Comparison of ENCODE assay signal across 8 mouse cellular contexts in genomic region chr8:106682971-106683668, GRCm38 (mm10). TPM values are rescaled to one million over a fixed set of nuclear protein-coding genes. Genes with fewer than 3 reads are reported as not detected.
DNase-seq lines count a peak whose midpoint lies in the region; ATAC-seq and TF ChIP-seq lines count a peak whose summit lies in the region.

Gene Tango6, plus strand, starts transcription at chr8:106683068.

- no peaks in the 10 kb centered on the region for H3K4me1 ChIP-seq in forebrain, embryonic 15.5 days
- H3K4me1 ChIP-seq in lung, embryonic 14.5 days (ENCODE audit: insufficient read depth) = no peaks in the 10 kb centered on the region
- 0 out of 2 replicates have a peak, but pooled peaks cover 2% of the 10 kb centered on the region for H3K4me1 ChIP-seq in olfactory bulb, adult 2 months (ENCODE audit: control insufficient read depth, insufficient read depth, low read length)
- peaks cover 5% of the 10 kb centered on the region for H3K4me1 ChIP-seq in thymus, adult 2 months (replicated peaks; ENCODE audit: control insufficient read depth, insufficient read depth, low read length)

- WGBS in forebrain, embryonic 15.5 days = under 1% methylated on average over 50 of the region's 50 CpGs
- WGBS in lung, embryonic 14.5 days = under 1% methylated on average over 50 of the region's 50 CpGs
- WGBS in olfactory bulb, adult 2 months = under 1% methylated on average over 50 of the region's 50 CpGs
- under 1% methylated on average over 50 of the region's 50 CpGs for WGBS in thymus, adult 2 months

- peak; percentile 92 for DNase-seq in ES-CJ7 (ENCODE audit: low read depth, low spot score)
- peak; percentile 86 for DNase-seq in cerebellum, adult 11 months
- peak; percentile 75 for DNase-seq in heart, postnatal 25 days (ENCODE audit: low spot score)
- DNase-seq in layer of hippocampus, adult 2 months (ENCODE audit: low spot score in 2 of 2) = peak; percentile 91 to 93
- peak; percentile 95 for DNase-seq in lung, embryonic 14.5 days
- peak; percentile 92 for DNase-seq in thymus, adult 2 months

- H3K27ac ChIP-seq in forebrain, embryonic 15.5 days (replicated peaks) = peak within 1 kb of the TSS; percentile 93
- peak within 1 kb of the TSS; percentile 91 for H3K27ac ChIP-seq in layer of hippocampus, adult 2 months
- peak within 1 kb of the TSS; percentile 90 for H3K27ac ChIP-seq in lung, embryonic 14.5 days (ENCODE audit: low read depth)
- peak within 1 kb of the TSS; percentile 10; the same call in 1 of the 2 replicates for H3K27ac ChIP-seq in olfactory bulb, adult 2 months (ENCODE audit: insufficient read depth, low read depth, low read length)
- 0 out of 2 replicates have a peak within 1 kb of the TSS, but pooled peaks have one; percentile 10 for H3K27ac ChIP-seq in thymus, adult 2 months (ENCODE audit: control insufficient read depth, insufficient read depth, low read length)

- no peaks in the 10 kb centered on the region for H3K36me3 ChIP-seq in forebrain, embryonic 15.5 days
- H3K36me3 ChIP-seq in lung, embryonic 14.5 days (ENCODE audit: insufficient read depth) = no peaks in the 10 kb centered on the region
- H3K36me3 ChIP-seq in thymus, adult 2 months (ENCODE audit: control insufficient read depth, insufficient read depth, low read length) = no peaks in the 10 kb centered on the region

- no peaks in the 10 kb centered on the region for H3K9me3 ChIP-seq in forebrain, embryonic 15.5 days
- no peaks in the 10 kb centered on the region for H3K9me3 ChIP-seq in lung, embryonic 14.5 days (ENCODE audit: low read depth, low read length)

- peak within 1 kb of the TSS; percentile 61 for H3K4me2 ChIP-seq in forebrain, embryonic 15.5 days (replicated peaks)
- peak within 1 kb of the TSS; percentile 54 for H3K4me2 ChIP-seq in lung, embryonic 14.5 days

- intact Hi-C loops in heart, postnatal 25 days (cut with DNase I) = no loop called here

- H3K4me3 ChIP-seq in forebrain, embryonic 15.5 days = peak within 1 kb of the TSS; percentile 88
- peak within 1 kb of the TSS; percentile 93 for H3K4me3 ChIP-seq in layer of hippocampus, adult 2 months
- peak within 1 kb of the TSS; percentile 57 for H3K4me3 ChIP-seq in lung, embryonic 14.5 days (ENCODE audit: low read depth, low read length)
- H3K4me3 ChIP-seq in olfactory bulb, adult 2 months (ENCODE audit: insufficient read depth, low read depth, low read length) = peak within 1 kb of the TSS; percentile 67
- H3K4me3 ChIP-seq in thymus, adult 2 months (ENCODE audit: control insufficient read depth, insufficient read depth, low read length) = peak within 1 kb of the TSS; percentile 94

- peak within 1 kb of the TSS; percentile 83 for H3K9ac ChIP-seq in forebrain, embryonic 15.5 days (replicated peaks)
- peak within 1 kb of the TSS; percentile 67 for H3K9ac ChIP-seq in lung, embryonic 14.5 days

- TF ChIP-seq POLR2A in olfactory bulb, adult 2 months (IDR thresholded peaks at IDR 0.05; ENCODE audit: insufficient read depth, low read depth, low read length) = peak; percentile 58
- TF ChIP-seq POLR2A in thymus, adult 2 months (IDR thresholded peaks at IDR 0.05; ENCODE audit: control insufficient read depth, extremely low read depth, insufficient read depth, low read length, poor library complexity) = peak; percentile 32

- peak; percentile 93 for ATAC-seq in forebrain, embryonic 15.5 days (replicated peaks)
- peak; percentile 96 for ATAC-seq in lung, embryonic 14.5 days (ENCODE audit: insufficient read depth)

- no peaks in the 10 kb centered on the region for H3K27me3 ChIP-seq in forebrain, embryonic 15.5 days
- H3K27me3 ChIP-seq in lung, embryonic 14.5 days (ENCODE audit: insufficient read depth, low read length) = no peaks in the 10 kb centered on the region
- no peaks in the 10 kb centered on the region for H3K27me3 ChIP-seq in thymus, adult 2 months (ENCODE audit: control insufficient read depth, insufficient read depth, low read length)

- peak; percentile 88 for TF ChIP-seq CTCF in layer of hippocampus, adult 2 months (conservative IDR thresholded peaks at IDR 0.05)
- peak; percentile 84 for TF ChIP-seq CTCF in lung, embryonic 14.5 days (IDR thresholded peaks at IDR 0.05; ENCODE audit: low read depth)
- peak; percentile 41; the same call in 1 of the 2 replicates for TF ChIP-seq CTCF in olfactory bulb, adult 2 months (IDR thresholded peaks at IDR 0.05; ENCODE audit: insufficient read depth, low read depth, low read length)
- TF ChIP-seq CTCF in thymus, adult 2 months (IDR thresholded peaks at IDR 0.05; ENCODE audit: borderline replicate concordance, control insufficient read depth, extremely low read depth, insufficient read depth, low read length, poor library complexity) = peak; percentile 52; the same call in 1 of the 2 replicates

RNA-seq across cellular contexts. Expression of gene Tango6, which starts in this region (rescaled TPM):
- polyA plus RNA-seq in forebrain, embryonic 15.5 days (2015; fragmentation: Nextera tagmentation; extraction: Ambion mirVana) = 4.9 and 5.5 TPM in 2 replicates
- total RNA-seq in heart, postnatal 25 days (2021) = 10 to 100 TPM in 1 of 2 experiments, 1 to 10 TPM in 1; 10.0 TPM
- 1 to 10 TPM; 6.7 to 6.9 TPM for total RNA-seq in layer of hippocampus, adult 2 months (2021)
- polyA plus RNA-seq in lung, embryonic 14.5 days (2014; fragmentation: Nextera tagmentation; extraction: Ambion mirVana) = 11.6 and 12.6 TPM in 2 replicates
- not detected in 2 replicates for polyA plus RNA-seq in olfactory bulb, adult 2 months (2012; ENCODE audit: insufficient read depth, insufficient read length, low replicate concordance, missing spikeins)
- polyA plus RNA-seq in thymus, adult 2 months (2012; rRNA removed) = 6.4 and 6.9 TPM in 2 replicates

Comparison
In these comparisons a context has a peak if more than half of its experiments do, and no peak if none do; other contexts are left out.
1. Peak in every context shown above with its lines: DNase-seq, ATAC-seq, H3K4me3 ChIP-seq and H3K27ac ChIP-seq.
2. H3K27ac ChIP-seq: peak in every context shown above with its lines; median percentile 93 in forebrain, embryonic 15.5 days; 91 in layer of hippocampus, adult 2 months; 90 in lung, embryonic 14.5 days; 10 in olfactory bulb, adult 2 months; 10 in thymus, adult 2 months.